Mouse (Mus musculus): Measurements from ENCODE around the gene Cuedc1.
A peak's percentile ranks its signal among the peaks of the same experiment; 100 is the strongest.

Gene Cuedc1

DNA sequence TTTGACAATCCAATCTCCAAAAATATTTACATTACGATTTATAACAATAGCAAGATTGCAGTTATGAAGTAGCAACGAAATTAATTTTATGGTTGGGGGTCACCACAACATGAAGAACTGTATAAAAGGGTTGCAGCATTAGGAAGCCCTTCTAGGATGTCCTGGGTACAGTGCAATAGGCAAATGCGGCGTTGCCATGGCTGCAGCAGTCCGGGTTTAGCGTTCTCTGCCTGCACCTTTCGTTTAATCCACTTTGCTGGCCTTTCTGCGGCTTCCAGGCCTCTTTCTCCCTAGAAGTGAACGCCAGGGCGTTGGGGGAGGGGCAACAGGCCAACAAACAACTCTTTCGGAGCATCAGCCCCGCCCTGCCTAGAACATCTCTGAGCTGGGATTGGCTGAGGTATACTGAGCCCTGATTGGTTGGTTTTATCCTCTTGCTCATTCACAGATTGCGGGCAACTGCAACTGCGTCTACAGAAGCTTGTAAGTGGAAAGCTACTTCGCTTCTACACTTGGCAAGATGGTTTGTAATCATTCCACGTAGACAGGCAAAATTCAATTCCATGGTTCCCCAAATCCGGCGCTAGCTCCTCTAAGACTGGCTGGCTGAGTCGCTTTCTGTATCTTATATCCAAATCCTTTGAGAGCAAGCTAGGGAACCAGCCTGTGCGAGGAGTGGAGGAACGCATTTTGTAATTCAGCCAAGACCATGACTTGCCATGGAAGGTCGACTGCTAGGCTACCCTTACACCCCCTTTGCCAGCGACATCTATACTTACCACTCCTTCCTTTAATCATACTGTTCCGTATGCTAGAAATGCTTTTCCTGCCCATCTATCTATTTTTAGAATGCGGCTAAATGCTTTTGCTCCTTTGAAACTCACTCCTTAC lies 10.9 kb upstream of the Cuedc1 start:
- peak; percentile 91 for DNase-seq (ENCODE audit: low read depth, low spot score)

DNA sequence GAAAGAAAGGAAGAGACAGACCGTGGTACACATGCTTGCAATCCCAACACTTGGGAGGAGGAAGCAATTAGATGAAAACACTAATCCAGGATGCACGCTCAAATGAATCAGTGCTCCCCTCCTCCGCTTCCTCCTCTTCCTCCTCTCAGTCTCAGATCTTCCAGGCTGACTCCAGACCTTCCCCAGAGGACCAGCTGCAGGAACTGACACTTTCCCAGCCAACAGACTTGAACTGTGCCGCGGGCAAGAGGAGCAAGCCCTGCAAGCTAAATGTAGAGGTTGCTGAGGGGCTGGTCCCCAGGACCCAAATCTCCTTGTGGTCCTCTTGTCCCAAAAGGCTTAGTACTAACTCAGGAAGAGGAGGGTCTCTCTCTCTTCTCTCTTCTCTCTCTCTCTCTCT lies 8.7 kb upstream of the Cuedc1 start:
- DNase-seq (ENCODE audit: low read depth, low spot score): no peak

GRCm38 (mm10) chr11:88090293-88090692 lies 7.6 kb upstream of the Cuedc1 start:
- no peak for DNase-seq (ENCODE audit: low read depth, low spot score)

GRCm38 (mm10) chr11:88091949-88092348 lies 5.9 kb upstream of the Cuedc1 start:
- DNase-seq (ENCODE audit: low read depth, low spot score): no peak

DNA sequence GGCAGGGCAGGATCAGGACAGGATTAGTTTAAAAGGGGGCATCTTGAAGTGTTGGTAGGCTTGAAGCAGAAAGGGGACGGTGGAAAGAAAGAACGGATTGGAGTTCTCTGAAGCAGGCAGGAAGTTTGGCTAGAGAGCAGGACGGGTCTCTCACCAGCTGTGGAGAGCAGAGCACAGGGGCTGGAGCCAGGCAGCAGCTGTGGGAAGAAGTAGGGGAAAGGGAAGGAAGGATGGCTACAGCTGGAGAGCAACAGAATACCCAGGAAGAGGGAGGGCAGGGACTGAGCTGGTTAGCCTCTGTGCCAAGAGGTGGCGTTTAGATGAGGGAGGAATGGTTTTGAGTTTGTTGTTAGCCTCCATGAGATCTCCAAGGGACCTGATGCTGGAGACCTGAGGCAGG lies 685 bp upstream of the Cuedc1 start:
- DNase-seq (ENCODE audit: low read depth, low spot score): no peak

GRCm38 (mm10) chr11:88098787-88099598 lies 1.1 kb downstream of the Cuedc1 start:
- DNase-seq (ENCODE audit: low read depth, low spot score): peak; percentile 61

- peak; percentile 54 for DNase-seq (ENCODE audit: low read depth, low spot score)
These were observed 1.8 kb downstream of the Cuedc1 start for GRCm38 (mm10) chr11:88099599-88100023.

DNA sequence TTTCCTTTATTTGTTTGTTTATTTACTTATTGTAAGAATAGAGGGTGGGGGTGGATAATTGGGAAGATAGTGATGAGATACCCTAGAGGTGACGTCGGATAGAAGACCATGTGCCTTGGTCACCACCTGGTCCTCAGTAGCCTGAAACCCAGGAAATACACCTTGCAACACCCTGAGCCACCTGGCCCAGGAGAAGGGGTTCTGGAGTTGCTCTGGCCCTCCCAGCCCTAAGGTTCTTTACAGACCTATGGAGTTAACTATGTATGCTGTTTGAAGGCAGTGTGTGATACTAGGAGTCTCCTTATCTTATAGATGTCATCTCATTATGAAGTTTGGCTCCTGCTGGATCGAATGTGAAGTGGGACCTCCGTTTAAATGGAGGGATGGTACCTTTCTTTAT lies 2.3 kb downstream of the Cuedc1 start:
- DNase-seq (ENCODE audit: low read depth, low spot score): no peak

DNA sequence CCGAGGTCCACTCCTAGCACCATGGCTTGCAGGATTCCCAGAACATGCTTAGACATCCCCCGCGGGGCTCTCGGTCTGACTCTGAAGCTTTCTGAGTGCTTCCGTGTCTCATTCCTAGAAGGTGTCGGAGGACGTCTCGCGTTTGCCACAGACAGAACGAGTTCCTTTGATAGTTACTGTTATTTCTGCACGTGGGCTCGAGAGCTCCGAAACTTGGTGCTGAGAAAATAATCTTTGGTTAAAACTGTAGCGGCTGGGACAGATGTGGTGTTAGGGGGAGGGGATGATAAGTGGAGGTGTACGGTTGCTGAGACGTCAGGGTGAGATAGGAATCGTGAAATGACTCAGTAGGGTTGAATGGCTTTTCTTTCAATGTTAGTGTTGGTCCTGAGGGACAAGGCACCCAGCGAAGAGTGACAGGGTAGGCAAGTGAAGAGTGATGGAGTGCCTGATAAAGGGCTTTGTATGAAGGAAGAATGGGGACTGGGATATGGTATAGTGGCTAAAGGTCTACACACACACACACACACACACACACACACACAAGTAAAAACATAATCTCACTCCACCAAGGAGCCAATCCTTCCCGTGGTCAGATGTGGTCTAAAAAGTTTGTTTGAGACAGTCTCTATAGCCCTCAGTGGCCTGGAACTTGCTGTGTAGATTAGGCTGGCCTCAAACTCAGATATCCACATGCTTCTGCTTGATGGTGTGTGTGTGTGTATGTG lies 5.5 kb downstream of the Cuedc1 start:
- DNase-seq (ENCODE audit: low read depth, low spot score): no peak

DNA sequence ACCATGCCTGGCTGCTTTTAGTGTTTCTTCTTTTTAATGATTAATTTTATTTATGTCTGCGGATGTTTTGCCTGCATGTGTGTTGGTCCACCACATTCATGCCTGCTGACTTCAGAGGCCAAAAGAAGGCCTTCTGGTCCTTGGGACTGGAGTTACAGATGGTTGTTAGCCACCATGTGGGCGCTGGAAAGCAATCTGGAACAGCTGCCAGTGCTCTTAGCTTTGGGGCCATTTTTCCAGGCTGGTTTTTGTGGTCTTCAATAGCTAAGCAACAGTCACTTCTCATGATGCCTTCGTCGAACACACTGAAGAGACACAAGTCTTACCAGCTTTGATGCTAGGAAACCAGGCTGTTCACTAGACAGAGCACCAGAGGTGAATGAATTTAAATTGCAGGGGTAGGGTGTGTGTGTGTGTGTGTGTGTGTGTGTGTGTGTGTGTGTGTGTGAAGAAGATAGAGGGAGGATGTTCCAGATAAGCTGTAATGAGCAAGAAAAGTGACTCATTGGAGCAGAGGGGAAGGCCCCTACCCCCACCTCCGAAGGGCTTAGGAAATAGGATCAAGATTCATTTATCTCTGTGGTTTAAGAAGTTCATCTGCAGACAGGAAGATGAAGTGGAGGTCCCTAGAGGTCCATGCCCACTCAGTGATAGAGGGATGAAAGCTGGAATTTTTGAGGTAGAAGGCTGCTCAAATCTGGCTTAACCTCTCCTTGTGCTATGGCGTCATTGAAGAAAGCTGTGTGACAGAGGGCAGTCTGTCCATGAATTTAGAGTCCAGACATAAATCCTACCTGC lies 7.8 kb downstream of the Cuedc1 start:
- no peak for DNase-seq (ENCODE audit: low read depth, low spot score)

- no peak for DNase-seq (ENCODE audit: low read depth, low spot score)
These were observed 8.4 kb downstream of the Cuedc1 start for GRCm38 (mm10) chr11:88106292-88106554.

DNA sequence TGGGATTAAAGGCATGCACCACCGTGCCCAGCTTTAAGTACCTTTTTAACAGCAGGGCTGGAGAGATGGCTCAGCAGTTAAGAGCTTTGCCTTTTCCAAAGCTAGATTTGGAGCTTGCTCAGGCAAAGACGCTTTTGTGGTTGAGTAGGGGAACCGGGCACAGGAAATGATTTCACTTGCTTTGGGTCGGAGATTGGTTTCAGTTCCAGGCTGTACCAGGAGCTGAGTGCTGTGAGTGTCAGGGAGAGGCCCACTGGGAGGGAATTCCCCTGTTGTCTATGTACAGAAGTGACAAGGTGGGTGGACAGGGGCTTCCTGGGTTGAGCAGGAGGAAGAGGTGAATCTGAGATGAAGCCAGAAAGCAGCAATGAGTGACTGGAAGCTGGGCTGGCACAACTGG lies 9.5 kb downstream of the Cuedc1 start:
- DNase-seq (ENCODE audit: low read depth, low spot score): no peak

DNA sequence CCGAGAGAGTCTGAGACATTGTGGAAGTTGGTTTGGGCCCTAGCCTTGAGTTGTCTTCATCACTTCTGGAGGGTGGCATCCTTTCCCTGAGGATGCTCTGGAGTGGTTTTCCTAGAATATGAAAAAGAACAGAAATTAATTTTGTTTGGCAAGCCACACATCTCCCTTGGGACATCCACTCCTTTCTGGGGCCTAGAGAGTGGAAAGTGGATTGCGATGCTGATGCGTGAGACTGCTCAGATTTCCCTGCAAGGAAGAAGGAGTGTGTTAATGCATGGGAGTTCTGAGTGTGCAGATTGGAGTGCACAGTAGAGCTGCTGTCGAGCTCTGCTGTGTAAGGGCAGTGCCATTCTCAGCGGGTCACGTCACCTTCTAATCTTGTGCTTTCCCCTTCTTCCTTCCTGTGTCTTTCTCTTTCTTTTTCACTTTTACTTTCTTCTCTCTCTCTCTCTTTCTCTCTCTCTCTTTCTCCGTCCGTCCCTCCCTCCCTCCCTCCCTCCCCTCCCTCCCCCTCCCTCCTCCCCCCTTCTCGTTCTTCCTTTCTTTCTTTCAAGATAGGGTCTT lies 12.3 kb downstream of the Cuedc1 start:
- DNase-seq (ENCODE audit: low read depth, low spot score): no peak

DNA sequence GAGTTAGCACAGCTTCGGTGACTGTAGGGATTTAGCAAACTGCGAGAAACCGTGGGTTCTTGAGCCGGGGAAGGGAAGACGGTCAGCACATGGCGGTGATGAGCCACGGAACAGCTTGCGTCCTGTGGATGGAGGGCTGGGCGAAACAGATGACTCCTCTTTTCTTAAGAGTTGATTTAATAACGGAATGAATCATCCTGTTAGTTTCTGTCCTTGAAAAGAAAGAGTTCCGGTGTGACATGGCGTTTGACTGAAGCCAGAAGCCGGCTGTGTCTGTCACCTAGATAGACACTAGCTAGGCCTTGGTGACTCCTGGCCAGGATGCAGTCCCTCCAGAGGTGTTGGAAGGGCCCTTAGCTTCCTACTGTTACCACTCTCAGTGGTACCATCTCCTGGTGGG lies 14.2 kb downstream of the Cuedc1 start:
- DNase-seq (ENCODE audit: low read depth, low spot score): no peak

GRCm38 (mm10) chr11:88112677-88113333 lies 14.9 kb downstream of the Cuedc1 start:
- DNase-seq (ENCODE audit: low read depth, low spot score): no peak

DNA sequence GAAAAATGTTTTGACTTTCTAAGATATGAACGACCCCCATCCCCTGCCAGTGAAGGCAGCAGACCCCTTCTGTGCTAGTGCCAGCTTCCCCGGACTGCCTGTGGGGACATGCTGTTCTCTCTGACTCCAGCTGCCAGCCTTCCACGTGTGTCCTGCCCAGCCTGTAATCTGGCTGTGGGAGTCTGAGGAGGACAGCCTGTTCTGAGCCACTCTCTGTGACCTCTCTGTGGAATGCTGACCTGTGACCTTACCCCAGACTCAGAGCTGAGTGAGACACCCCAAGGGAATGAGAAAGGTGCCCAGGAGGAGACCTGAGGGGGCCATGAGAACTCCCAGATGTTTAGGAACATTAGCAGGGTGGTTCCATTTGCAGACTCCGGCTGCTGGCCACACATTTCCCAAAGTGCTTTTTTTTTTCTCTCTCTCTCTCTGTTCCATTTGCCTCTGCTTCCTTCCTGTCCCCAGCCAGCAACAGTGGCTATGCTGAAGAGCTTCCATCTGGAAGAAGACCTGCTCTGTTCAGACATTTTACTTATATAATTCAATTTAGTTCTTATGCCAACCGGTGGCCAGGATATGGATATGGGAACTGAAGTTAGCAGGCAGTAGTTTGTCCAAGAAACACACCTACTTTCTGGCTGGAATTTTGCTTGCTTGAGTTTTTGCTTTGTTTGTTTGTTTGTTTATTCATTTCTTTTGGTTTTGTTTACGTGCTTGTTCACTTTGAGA lies 15.8 kb downstream of the Cuedc1 start:
- no peak for DNase-seq (ENCODE audit: low read depth, low spot score)

DNA sequence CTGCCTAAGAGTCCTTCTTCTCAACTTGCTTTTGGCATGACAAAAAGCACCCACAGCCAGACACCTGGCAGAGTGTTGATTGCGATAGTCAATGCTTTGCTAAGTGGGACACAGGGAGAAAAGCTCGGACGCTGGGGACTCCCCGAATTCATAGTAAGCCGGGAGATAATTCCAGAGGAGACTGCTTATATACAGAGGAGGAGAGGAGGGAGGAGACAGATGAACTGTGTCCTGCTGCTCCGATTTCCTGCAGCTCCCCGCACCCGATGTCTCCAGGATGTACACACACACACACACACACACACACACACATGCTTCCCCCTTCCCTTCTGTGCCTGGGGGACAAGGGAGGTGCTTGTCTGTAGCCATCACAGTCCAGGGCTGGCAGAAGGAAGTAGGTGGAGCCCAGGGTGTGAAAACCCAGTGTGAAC lies 17.0 kb downstream of the Cuedc1 start:
- DNase-seq (ENCODE audit: low read depth, low spot score): no peak

- no peak for DNase-seq (ENCODE audit: low read depth, low spot score)
These were observed 18.7 kb downstream of the Cuedc1 start for GRCm38 (mm10) chr11:88116568-88116967.

GRCm38 (mm10) chr11:88117356-88118090 lies 19.7 kb downstream of the Cuedc1 start:
- no peak for DNase-seq (ENCODE audit: low read depth, low spot score)
